Mouse (Mus musculus) yolk sac, embryonic 10.5 days (tissue): ENCODE measurements at regions not wholly inside any gene's neighbourhood (a gene's known extent, or its start where the extent isn't known, plus 50 kb on each side); places are given as distances from the start of the nearest gene placed in this dataset.

Source experiments
- DNase-seq: peaks from one replicate; pipeline ENCODE4 v3.0.0-alpha.2; 2017; ENCODE audit warnings: low spot score

- no peak for DNase-seq
These were observed 153.6 kb downstream of the Snx19 start for GRCm38 (mm10) chr9:30580500-30580899.

- no peak for DNase-seq
These were observed 151.3 kb downstream of the Snx19 start for GRCm38 (mm10) chr9:30578213-30578612.

GRCm38 (mm10) chr9:30577243-30577642 lies 150.3 kb downstream of the Snx19 start:
- DNase-seq: no peak

- no peak for DNase-seq
These were observed 148.6 kb downstream of the Snx19 start for GRCm38 (mm10) chr9:30575531-30575930.

- no peak for DNase-seq
These were observed 146.4 kb downstream of the Snx19 start for GRCm38 (mm10) chr9:30573294-30573693.

GRCm38 (mm10) chr9:30571014-30571413 lies 144.1 kb downstream of the Snx19 start:
- DNase-seq: no peak

- DNase-seq: no peak
These were observed 138.1 kb downstream of the Snx19 start for GRCm38 (mm10) chr9:30564765-30565680.

GRCm38 (mm10) chr9:30563399-30563798 lies 136.5 kb downstream of the Snx19 start:
- no peak for DNase-seq

- DNase-seq: no peak
These were observed 128.0 kb downstream of the Snx19 start for GRCm38 (mm10) chr9:30554908-30555307.

GRCm38 (mm10) chr9:30552721-30553120 lies 125.8 kb downstream of the Snx19 start:
- DNase-seq: no peak

- no peak for DNase-seq
These were observed 123.1 kb downstream of the Snx19 start for GRCm38 (mm10) chr9:30549892-30550515.

GRCm38 (mm10) chr9:30539858-30540257 lies 113.0 kb downstream of the Snx19 start:
- no peak for DNase-seq

GRCm38 (mm10) chr9:30536508-30537100 lies 109.7 kb downstream of the Snx19 start:
- no peak for DNase-seq

- no peak for DNase-seq
These were observed 108.1 kb downstream of the Snx19 start for GRCm38 (mm10) chr9:30534961-30535360.

- no peak for DNase-seq
These were observed 107.0 kb downstream of the Snx19 start for GRCm38 (mm10) chr9:30533780-30534343.

- DNase-seq: no peak
These were observed 106.3 kb downstream of the Snx19 start for GRCm38 (mm10) chr9:30533091-30533779.

- DNase-seq: no peak
These were observed 98.2 kb downstream of the Snx19 start for GRCm38 (mm10) chr9:30525086-30525485.

GRCm38 (mm10) chr9:30524401-30525066 lies 97.6 kb downstream of the Snx19 start:
- no peak for DNase-seq

GRCm38 (mm10) chr9:30523852-30524251 lies 96.9 kb downstream of the Snx19 start:
- DNase-seq: no peak

- no peak for DNase-seq
These were observed 95.9 kb downstream of the Snx19 start for GRCm38 (mm10) chr9:30522595-30523350.
